Mouse (Mus musculus) limb, embryonic 14.5 days (tissue): ENCODE data around the gene Meis3. TPM values are rescaled to one million over a fixed set of nuclear protein-coding genes. Genes with fewer than 3 reads are reported as not detected.
A peak's percentile ranks its signal among the peaks of the same experiment; 100 is the strongest.

Experiments
- ATAC-seq: fragments of 200-750 bp; cut with Nextera tagmentation; 2 replicates; pipeline ENCODE4 v1.8.0; 2017; ENCODE audit warnings: low read depth, moderate number of reproducible peaks, moderate TSS enrichment; ENCODE audit not compliant: low FRiP score
- DNase-seq: peaks from one replicate; pipeline ENCODE4 v3.0.0-alpha.2; 2015; ENCODE audit warnings: low spot score
- H3K27ac ChIP-seq: fragments of 300-500 bp; sonication (generic); replicated peaks from 2 replicates; pipeline ENCODE4 v1.5.1; 2014; ENCODE audit warnings: low read depth, mild to moderate bottlenecking, low read length, moderate library complexity, mixed read lengths
- H3K27me3 ChIP-seq: fragments of 300-500 bp; sonication (generic); 2 replicates; pipeline ENCODE4 v1.6.1; 2014; ENCODE audit warnings: low read length, mixed read lengths; ENCODE audit not compliant: control insufficient read depth, insufficient read depth
- H3K36me3 ChIP-seq: fragments of 300-500 bp; sonication (generic); 2 replicates; pipeline ENCODE4 v1.6.1; 2014; ENCODE audit warnings: mild to moderate bottlenecking, low read length, moderate library complexity, mixed read lengths; ENCODE audit not compliant: control insufficient read depth, insufficient read depth
- H3K4me1 ChIP-seq: fragments of 300-500 bp; sonication (generic); 2 replicates; pipeline ENCODE4 v1.6.1; 2014; ENCODE audit warnings: antibody characterized with exemption, low read length, mixed read lengths; ENCODE audit not compliant: control insufficient read depth, insufficient read depth
- H3K4me2 ChIP-seq: fragments of 300-500 bp; sonication (generic); replicated peaks from 2 replicates; pipeline ENCODE4 v1.6.1; 2014; ENCODE audit warnings: low read depth, mild to moderate bottlenecking, low read length, moderate library complexity; ENCODE audit not compliant: severe bottlenecking
- H3K4me3 ChIP-seq: fragments of 300-500 bp; sonication (generic); replicated peaks from 2 replicates; pipeline ENCODE4 v1.5.1; 2014; ENCODE audit warnings: low read length
- H3K9ac ChIP-seq: fragments of 300-500 bp; sonication (generic); 2 replicates; pipeline ENCODE4 v1.6.1; 2014; ENCODE audit warnings: mild to moderate bottlenecking, low read depth, low read length, moderate library complexity; ENCODE audit not compliant: severe bottlenecking
- H3K9me3 ChIP-seq: fragments of 300-500 bp; sonication (generic); 2 replicates; pipeline ENCODE4 v1.6.1; 2016; ENCODE audit warnings: low read length; ENCODE audit not compliant: control insufficient read depth
- POLR2A ChIP-seq: fragments of 200-500 bp; IDR thresholded peaks from 2 replicates; pipeline ENCODE4 v1.8.0; 2012; ENCODE audit warnings: inconsistent platforms, mild to moderate bottlenecking, moderate library complexity, borderline replicate concordance; ENCODE audit not compliant: insufficient read depth, insufficient read length; ENCODE audit errors: extremely low read depth
- WGBS: fragments of 180-500 bp; shearing (Covaris S2); extraction: QIAGEN DNeasy Blood & Tissue Kit; methylation state at CpG from one replicate; pipeline ENCODE4 v1.1.7; 2014; 5-methylcytosine and 5-hydroxymethylcytosine counted together
- polyA plus RNA-seq, 2 experiments: library from polyadenylated mRNA; depleted of rRNA in 1 of 2; stranded (reverse) in 1 of 2; unstranded in 1 of 2; fragments of >200 nt; fragmentation: Nextera tagmentation in 1 of 2; extraction: Ambion mirVana in 1 of 2; gene quantifications; 2 replicates each; pipeline versions ENCODE4 v1.2.1 to v1.2.3; 2012 to 2014

Gene Meis3
- polyA plus RNA-seq, 2 experiments = 15.1 to 29.3 TPM

DNA sequence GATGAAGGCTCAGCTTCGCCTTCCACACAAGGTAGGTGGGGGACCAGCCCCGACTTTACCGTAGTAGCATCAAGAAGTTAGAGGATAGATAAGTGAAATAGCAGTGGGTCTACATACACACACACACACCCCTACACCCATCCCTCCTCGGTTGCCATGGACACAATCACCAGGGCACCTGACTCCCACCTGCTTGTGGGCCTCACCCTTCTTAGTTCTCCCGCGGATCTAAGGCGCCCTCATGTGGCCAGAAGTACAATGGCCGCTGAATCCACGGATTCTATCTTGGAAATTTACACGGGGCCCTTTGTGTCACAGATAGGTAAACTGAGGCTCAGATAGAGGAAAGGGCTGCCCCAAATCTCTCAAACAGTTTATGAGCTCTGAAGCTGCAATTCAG, 21.4 kb upstream of the Meis3 start:
- ATAC-seq (peak; percentile 50; the same call in 1 of the 2 replicates), DNase-seq (no peak)
- no peaks in the 10 kb centered on the region for H3K4me1 ChIP-seq
- TF ChIP-seq POLR2A = no peak
- 18% methylated on average over 10 of the region's 10 CpGs for WGBS
- no peak overlapping the region for H3K4me3 ChIP-seq
- no peak overlapping the region for H3K9ac ChIP-seq
- H3K36me3 ChIP-seq = no peaks in the 10 kb centered on the region
- no peak overlapping the region for H3K4me2 ChIP-seq
- no peaks in the 10 kb centered on the region for H3K9me3 ChIP-seq
- H3K27ac ChIP-seq = no peak overlapping the region
- peaks cover 8% of the 10 kb centered on the region for H3K27me3 ChIP-seq

GRCm38 (mm10) chr7:16155132-16155872, 19.6 kb upstream of the Meis3 start:
- H3K4me3 ChIP-seq = no peak overlapping the region
- no peak for ATAC-seq
- TF ChIP-seq POLR2A = no peak
- H3K9me3 ChIP-seq = no peaks in the 10 kb centered on the region
- H3K4me2 ChIP-seq = no peak overlapping the region
- WGBS = 67% methylated on average over 9 of the region's 9 CpGs
- no peaks in the 10 kb centered on the region for H3K36me3 ChIP-seq
- no peak overlapping the region for H3K27ac ChIP-seq
- no peaks in the 10 kb centered on the region for H3K4me1 ChIP-seq
- no peak for DNase-seq
- peaks cover 26% of the 10 kb centered on the region for H3K27me3 ChIP-seq
- no peak overlapping the region for H3K9ac ChIP-seq

- Histone ChIP-seq H3K9me3 (no peaks in the 10 kb centered on the region), H3K9ac (no peak overlapping the region), H3K27ac (no peak overlapping the region), H3K27me3 (peaks cover 27% of the 10 kb centered on the region), H3K4me2 (no peak overlapping the region), H3K4me3 (no peak overlapping the region), H3K4me1 (no peaks in the 10 kb centered on the region), H3K36me3 (no peaks in the 10 kb centered on the region)
- WGBS = 75% methylated on average over 8 of the region's 8 CpGs
- no peak for DNase-seq
- TF ChIP-seq POLR2A = no peak
- ATAC-seq = no peak
Observed at GRCm38 (mm10) chr7:16156105-16156714, 18.7 kb upstream of the Meis3 start.

DNA sequence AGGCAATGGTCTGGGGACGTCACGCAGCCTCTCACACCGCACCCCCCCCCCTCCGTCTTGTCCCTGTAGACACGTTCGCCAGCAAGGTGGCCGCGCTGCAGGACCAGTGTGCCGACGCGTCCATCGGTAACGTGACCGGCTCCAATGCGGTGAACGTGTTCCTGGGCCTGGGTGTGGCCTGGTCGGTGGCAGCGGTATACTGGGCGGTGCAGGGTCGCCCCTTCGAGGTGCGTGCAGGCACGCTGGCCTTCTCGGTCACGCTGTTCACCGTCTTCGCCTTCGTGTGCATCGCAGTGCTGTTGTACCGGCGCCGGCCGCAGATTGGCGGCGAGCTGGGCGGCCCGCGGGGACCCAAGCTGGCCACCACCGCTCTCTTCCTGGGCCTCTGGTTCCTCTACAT, 16.2 kb upstream of the Meis3 start:
- Histone ChIP-seq H3K27me3 (peaks cover 27% of the 10 kb centered on the region), H3K9me3 (no peaks in the 10 kb centered on the region), H3K4me2 (no peak overlapping the region), H3K9ac (no peak overlapping the region), H3K36me3 (no peaks in the 10 kb centered on the region), H3K27ac (no peak overlapping the region), H3K4me3 (no peak overlapping the region), H3K4me1 (no peaks in the 10 kb centered on the region)
- DNase-seq (no peak), ATAC-seq (no peak)
- WGBS = 7% methylated on average over 39 of the region's 39 CpGs
- TF ChIP-seq POLR2A = no peak

- H3K4me1 ChIP-seq = no peaks in the 10 kb centered on the region
- TF ChIP-seq POLR2A = no peak
- no peak overlapping the region for H3K27ac ChIP-seq
- DNase-seq (no peak), ATAC-seq (no peak)
- no peak overlapping the region for H3K4me2 ChIP-seq
- no peaks in the 10 kb centered on the region for H3K9me3 ChIP-seq
- H3K36me3 ChIP-seq = no peaks in the 10 kb centered on the region
- no peak overlapping the region for H3K9ac ChIP-seq
- no peak overlapping the region for H3K4me3 ChIP-seq
- peaks cover 27% of the 10 kb centered on the region for H3K27me3 ChIP-seq
- 67% methylated on average over 3 of the region's 3 CpGs for WGBS
Observed at GRCm38 (mm10) chr7:16160702-16161101, 14.2 kb upstream of the Meis3 start.
